Mouse (Mus musculus) frontal cortex, postnatal 36 days (tissue): ENCODE results near the gene Cfdp1.
A peak's percentile ranks its signal among the peaks of the same experiment; 100 is the strongest.
"Not testable (repeated sequence)": the region's sequence is repeated elsewhere in the genome, so short reads cannot be mapped to it uniquely, and the experiment has no call there.

Experiments used
- DNase-seq, 2 experiments: peaks; one replicate each; pipeline ENCODE4 v3.0.0; 2022; ENCODE audit warnings: low spot score in 2 of 2

Gene Cfdp1

DNA sequence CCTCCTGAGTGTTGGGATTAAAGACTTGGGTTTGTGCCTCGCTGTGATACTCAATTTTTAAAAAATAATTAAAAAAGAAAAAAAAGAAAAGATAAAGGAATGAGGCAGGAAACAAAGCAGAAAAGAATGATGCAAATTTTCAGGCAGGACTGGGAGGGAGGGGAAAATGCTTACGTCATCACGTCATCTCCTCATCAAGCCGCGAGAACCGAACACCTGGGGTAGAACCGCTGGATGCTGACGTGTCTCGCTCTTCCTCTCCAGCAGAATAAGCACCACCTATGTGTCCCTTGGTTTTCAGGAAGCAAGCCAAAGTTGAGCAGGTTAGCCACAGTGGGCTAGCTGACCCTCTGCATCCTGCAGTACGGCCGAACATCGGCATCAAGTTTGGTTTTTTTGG is 1.9 kb upstream of the Cfdp1 start:
- no peak for DNase-seq

GRCm38 (mm10) chr8:111853219-111853618 is 872 bp downstream of the Cfdp1 start:
- not testable (repeated sequence) for DNase-seq

- no peak for DNase-seq
Observed at GRCm38 (mm10) chr8:111846746-111847145, 7.3 kb downstream of the Cfdp1 start.

DNA sequence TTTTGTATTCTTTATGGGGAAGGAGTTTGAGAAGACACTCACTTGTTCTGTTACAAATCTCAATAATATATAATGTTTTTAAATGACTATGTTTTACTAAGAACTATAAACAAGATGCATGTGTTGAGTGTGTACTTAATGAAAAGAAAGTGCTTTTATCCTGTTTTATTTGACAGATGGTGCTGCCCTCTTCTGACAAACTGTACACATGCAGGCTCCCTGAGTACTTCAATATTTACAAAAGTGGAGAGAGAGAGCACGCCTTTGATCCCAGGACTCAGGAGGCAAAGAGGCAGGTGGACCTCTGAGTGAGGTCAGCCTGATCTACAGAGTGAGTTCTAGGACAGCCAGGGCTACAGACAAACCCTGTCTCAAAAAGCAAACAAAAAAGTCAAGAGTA is 18.6 kb downstream of the Cfdp1 start:
- DNase-seq: no peak

DNA sequence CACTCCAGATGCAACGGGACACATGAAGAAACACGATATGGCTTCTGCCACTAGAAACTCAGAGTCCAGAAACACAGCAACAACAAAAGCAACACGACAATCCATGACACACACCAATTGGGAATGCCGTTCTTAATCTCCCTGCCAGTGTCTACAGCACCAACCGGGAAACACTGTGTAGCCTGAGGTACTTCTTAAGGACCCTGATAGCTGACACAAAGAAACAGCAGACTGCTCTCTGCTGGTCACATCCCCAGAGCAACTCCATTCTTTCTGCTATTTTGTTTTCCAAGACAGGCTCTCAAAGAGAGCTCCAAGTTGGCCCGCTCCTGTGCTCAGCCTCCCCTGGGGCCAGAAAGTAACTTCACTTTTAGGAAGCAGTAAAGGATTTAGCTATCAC is 20.1 kb downstream of the Cfdp1 start:
- DNase-seq: no peak

DNA sequence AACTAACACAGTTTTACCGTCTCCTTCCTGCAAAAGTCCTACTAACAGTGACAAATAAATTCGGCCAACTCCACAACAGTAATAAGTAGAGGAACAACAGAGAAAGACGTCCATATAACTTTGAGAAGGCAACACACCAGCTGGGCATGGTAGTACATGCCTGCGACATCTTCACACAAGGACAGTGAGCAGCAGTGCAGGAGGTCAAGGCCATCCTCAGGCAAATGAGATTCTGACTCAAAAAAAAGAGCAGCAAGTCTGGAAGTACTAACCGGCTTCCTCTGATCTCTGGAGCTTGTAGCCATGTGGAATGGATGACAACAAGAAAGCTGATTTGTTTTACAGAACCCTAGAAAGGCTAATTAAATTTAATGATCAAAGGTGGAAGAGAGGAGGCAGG is 21.1 kb downstream of the Cfdp1 start:
- DNase-seq: no peak

DNA sequence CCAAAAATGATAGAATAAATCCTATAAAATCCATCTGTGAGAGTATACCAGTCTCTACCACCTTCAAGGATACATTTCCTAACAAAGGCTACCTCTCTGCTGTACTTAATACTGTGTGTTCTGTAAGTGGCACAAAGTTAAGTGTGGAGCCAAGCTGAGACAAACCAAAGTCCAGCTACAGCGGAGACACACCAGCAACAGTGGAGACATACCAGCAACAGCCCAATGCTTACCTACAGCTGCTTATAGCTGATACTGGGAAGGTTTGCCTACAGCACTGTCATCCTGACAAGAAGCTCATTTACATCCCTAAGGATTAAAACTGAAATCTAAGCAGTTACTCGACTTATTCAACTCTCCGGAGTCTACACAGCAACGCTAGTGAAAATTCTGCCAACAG is 22.1 kb downstream of the Cfdp1 start:
- DNase-seq: no peak

GRCm38 (mm10) chr8:111828595-111828994 is 25.5 kb downstream of the Cfdp1 start:
- DNase-seq: peak in 1 of 2 experiments; percentile 10

DNA sequence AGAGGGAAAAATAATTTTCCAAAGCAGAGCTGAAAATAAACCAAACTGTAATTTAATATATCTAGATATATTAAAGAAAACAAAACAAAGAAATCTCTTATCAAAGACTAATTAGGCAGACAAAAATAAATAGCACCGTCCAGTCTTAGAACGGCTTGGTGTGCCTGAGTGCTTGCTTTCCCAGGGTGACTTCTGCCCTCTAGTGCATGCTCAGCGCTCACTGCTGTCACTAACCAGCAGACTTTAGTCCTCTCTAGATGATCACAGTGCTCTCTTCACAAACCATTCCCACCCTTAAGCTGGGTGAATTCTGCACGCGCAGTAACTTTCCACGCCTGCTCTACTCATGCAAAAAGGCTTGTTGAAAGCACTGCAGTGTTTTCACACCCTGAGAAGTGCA is 28.9 kb downstream of the Cfdp1 start:
- no peak for DNase-seq

- DNase-seq: no peak
Observed at GRCm38 (mm10) chr8:111824334-111824733, 29.8 kb downstream of the Cfdp1 start.

DNA sequence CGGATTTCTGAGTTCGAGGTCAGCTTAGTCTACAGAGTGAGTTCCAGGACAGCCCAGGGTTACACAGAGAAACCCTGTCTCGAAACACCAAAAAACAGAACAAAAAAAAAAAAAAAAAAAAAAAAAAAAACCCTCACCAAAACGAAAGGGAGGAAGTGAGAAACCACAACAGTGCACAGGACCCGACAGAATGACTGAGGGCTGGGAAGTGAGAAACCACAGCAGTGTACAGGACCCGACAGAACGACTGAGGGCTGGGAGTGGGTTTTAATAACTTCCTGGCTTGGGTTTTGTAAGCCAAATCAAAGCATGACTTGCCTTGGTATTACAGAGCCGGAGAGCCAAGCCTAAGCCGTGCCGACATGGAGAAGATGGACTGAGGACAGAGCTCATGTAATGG is 32.9 kb downstream of the Cfdp1 start:
- no peak for DNase-seq

DNA sequence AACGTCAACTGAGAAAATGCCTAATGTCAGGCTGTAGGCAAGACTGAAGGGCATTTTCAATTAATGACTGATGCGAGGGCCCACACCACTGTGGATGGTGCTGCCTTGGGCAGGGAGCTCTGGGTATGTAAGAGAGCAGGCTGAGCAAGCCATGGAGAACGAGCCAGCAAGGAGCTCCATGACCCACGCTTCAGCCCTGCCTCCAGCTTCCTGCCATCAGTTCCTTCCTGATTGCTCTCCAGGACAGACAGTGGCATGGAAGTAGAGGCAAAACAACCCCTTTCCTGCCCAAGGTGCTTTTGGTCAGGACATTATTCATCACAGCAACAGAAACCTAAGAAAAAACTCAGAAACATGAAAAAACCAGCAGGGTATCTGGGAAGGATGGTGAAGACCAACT is 33.4 kb downstream of the Cfdp1 start:
- DNase-seq: no peak

DNA sequence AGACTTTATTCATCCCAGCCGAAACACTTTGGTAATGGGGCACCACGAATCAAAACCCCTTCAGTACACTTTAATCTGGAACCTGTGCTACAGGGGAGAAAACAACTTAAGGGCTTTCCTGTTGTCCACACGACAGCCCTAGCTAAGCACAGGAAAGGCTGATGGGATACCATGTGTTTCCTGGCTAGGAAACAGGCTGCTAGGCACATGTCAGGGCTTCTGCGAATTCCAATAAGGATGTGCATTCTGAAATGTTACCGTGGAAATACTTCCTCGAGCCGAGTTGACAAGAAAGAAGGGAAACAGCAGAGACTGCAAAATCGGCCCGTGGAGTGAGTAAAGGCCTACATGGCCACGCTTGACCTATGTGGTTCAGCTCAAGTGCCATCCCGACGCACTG is 34.1 kb downstream of the Cfdp1 start:
- no peak for DNase-seq

- no peak for DNase-seq
Observed at GRCm38 (mm10) chr8:111818556-111818955, 35.5 kb downstream of the Cfdp1 start.

DNA sequence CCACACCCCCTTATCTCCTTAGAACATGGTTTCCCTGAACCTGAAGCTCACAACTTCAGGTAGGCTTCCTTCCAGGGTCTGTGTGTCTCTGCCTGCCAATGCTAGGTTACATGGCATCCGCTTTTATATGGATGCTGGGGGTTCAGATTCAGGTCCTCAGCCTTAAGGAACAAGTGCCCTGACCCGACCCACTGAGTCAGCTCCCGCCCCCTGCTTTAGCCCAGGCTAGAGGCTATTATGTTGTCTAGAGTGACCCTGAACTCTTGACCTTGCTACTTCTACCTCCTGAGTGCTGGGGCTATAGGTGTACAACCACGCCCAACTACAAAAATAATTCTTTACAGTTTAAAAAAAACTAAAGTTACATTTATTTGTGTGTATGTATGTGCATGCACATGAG is 39.0 kb downstream of the Cfdp1 start:
- no peak for DNase-seq

DNA sequence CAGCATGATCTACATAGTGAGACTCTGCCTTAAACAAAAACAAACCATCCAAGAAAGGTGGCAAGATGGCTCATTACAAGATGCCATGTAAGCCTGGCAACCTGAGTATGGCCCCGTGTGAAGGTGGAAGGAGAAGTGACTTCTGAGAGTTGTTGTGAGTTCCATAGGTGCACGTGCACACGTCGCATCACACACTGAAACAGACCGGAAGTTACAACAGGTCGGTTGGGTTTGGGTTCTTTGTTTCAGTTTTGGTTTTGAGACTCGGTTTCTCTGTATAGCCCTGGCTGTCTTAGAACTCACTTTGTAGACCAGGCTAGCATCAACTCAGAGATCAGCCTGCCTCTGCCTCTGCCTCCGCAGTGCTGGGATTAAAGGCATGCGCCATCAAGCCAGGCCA is 40.3 kb downstream of the Cfdp1 start:
- no peak for DNase-seq

DNA sequence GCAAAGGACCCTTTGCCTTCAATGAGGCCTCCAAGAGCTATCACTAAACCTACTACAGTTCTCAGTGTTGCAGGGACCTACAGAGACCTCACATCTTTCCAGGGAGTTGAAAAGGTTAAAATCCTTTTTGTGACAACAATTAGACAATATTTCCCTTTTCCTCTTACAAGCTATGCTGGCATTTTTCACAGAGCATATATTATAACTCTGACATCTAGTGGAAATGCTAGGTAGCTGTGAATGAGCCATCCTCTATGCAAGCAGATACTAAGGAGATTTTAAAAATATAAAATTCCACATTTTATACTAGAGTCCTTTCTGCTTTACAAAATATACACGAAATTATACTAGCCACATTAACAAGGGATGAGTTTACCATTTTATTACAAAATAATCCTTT is 41.3 kb downstream of the Cfdp1 start:
- DNase-seq: no peak

- peak in 1 of 2 experiments; percentile 72 for DNase-seq
Observed at GRCm38 (mm10) chr8:111810656-111811336, 43.3 kb downstream of the Cfdp1 start.

GRCm38 (mm10) chr8:111808891-111809622 is 45.0 kb downstream of the Cfdp1 start:
- no peak for DNase-seq

GRCm38 (mm10) chr8:111808006-111808405 is 46.1 kb downstream of the Cfdp1 start:
- no peak for DNase-seq

- DNase-seq: no peak
Observed at GRCm38 (mm10) chr8:111803362-111803761, 50.7 kb downstream of the Cfdp1 start.

DNA sequence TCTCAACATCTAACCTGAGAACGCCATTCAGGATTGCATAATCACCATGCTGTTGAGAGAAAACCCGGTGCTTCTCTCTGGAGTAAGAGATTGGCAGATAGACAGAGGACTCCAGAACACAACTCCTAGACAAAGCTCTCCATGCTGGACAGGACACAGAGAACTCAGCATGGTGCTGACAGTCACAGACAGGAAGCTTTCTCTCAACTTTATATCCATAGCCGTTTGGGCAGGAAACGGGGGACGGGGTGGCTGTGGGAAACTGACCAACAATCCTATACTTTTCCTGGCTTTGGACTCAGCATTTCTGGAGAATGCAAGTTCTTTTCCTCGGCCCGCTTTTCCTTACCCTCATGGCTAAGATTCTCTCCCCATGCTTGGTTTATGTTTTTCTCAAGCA is 51.8 kb downstream of the Cfdp1 start:
- no peak for DNase-seq

GRCm38 (mm10) chr8:111801456-111801855 is 52.6 kb downstream of the Cfdp1 start:
- DNase-seq: no peak

DNA sequence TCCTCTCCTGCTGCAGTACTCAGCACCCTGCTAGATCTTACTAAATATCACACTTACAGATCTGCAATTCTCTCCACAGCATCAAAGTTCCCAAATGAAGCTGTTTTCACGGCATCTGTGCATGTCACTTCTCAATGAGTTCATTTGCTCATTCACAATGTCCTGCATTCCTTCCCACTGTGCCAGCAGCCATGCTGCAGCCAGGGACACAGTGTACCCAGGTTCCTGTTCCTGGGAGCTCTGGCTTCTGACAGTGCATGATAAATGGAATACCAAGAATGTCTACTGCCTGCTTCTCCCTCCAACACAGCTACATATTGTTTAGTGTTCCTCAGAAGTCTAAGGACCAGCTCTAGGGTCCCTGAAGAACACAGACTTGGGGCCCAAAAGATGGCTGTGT is 57.6 kb downstream of the Cfdp1 start:
- DNase-seq: no peak
